Mouse (Mus musculus): ENCODE measurements at regions not wholly inside any gene's neighbourhood (a gene's known extent, or its start where the extent isn't known, plus 50 kb on each side); places are given as distances from the start of the nearest gene placed in this dataset.
"Not testable (repeated sequence)": the region's sequence is repeated elsewhere in the genome, so short reads cannot be mapped to it uniquely, and the experiment has no call there.

- peak; percentile 20 to 28 for DNase-seq
These were observed 64.1 kb downstream of the 9530068E07Rik start for GRCm38 (mm10) chr11:52460190-52460780.

- DNase-seq = not testable (repeated sequence)
These were observed 74.9 kb downstream of the 9530068E07Rik start for GRCm38 (mm10) chr11:52471128-52471527.

GRCm38 (mm10) chr11:52480111-52480510 is 83.9 kb downstream of the 9530068E07Rik start:
- DNase-seq = not testable (repeated sequence)

- DNase-seq = not testable (repeated sequence)
These were observed 84.5 kb downstream of the 9530068E07Rik start for GRCm38 (mm10) chr11:52480694-52481093.

GRCm38 (mm10) chr11:52483534-52483933 is 87.3 kb downstream of the 9530068E07Rik start:
- not testable (repeated sequence) for DNase-seq

- DNase-seq = peak in 1 of 2 experiments; percentile 10
These were observed 92.3 kb downstream of the 9530068E07Rik start for GRCm38 (mm10) chr11:52488538-52488937.

GRCm38 (mm10) chr11:52493336-52493735 is 97.1 kb downstream of the 9530068E07Rik start:
- no peak for DNase-seq

- DNase-seq = no peak
These were observed 100.7 kb downstream of the 9530068E07Rik start for GRCm38 (mm10) chr11:52496908-52497307.

GRCm38 (mm10) chr11:52502759-52503365 is 106.6 kb downstream of the 9530068E07Rik start:
- DNase-seq = peak; percentile 41 to 54

GRCm38 (mm10) chr11:52511831-52512297 is 115.6 kb downstream of the 9530068E07Rik start:
- DNase-seq = peak in 1 of 2 experiments; percentile 30

GRCm38 (mm10) chr11:52517330-52517729 is 121.1 kb downstream of the 9530068E07Rik start:
- DNase-seq = peak; percentile 59 to 64

GRCm38 (mm10) chr11:52519877-52520276 is 123.6 kb downstream of the 9530068E07Rik start:
- peak; percentile 54 to 57 for DNase-seq

GRCm38 (mm10) chr11:52521879-52522278 is 125.7 kb downstream of the 9530068E07Rik start:
- peak; percentile 81 for DNase-seq

- no peak for DNase-seq
These were observed 126.2 kb downstream of the 9530068E07Rik start for GRCm38 (mm10) chr11:52522384-52522783.

- DNase-seq = no peak
These were observed 127.0 kb downstream of the 9530068E07Rik start for GRCm38 (mm10) chr11:52523191-52523590.

GRCm38 (mm10) chr11:52523671-52524070 is 127.4 kb downstream of the 9530068E07Rik start:
- DNase-seq = no peak

- no peak for DNase-seq
These were observed 129.2 kb downstream of the 9530068E07Rik start for GRCm38 (mm10) chr11:52525446-52525845.

GRCm38 (mm10) chr11:52526306-52526705 is 130.1 kb downstream of the 9530068E07Rik start:
- DNase-seq = no peak

- DNase-seq = no peak
These were observed 137.2 kb downstream of the 9530068E07Rik start for GRCm38 (mm10) chr11:52533379-52533778.

- no peak for DNase-seq
These were observed 138.4 kb downstream of the 9530068E07Rik start for GRCm38 (mm10) chr11:52534586-52534985.

- DNase-seq = no peak
These were observed 140.0 kb downstream of the 9530068E07Rik start for GRCm38 (mm10) chr11:52536211-52536610.

- DNase-seq = no peak
These were observed 140.6 kb downstream of the 9530068E07Rik start for GRCm38 (mm10) chr11:52536841-52537240.

- DNase-seq = no peak
These were observed 141.7 kb downstream of the 9530068E07Rik start for GRCm38 (mm10) chr11:52537819-52538435.

GRCm38 (mm10) chr11:52541210-52541609 is 145.0 kb downstream of the 9530068E07Rik start:
- no peak for DNase-seq

Measured in kidney, postnatal 4 days (tissue).